Mouse (Mus musculus) midbrain, embryonic 13.5 days (tissue): ENCODE data around the gene Gjb4. TPM values are rescaled to one million over a fixed set of nuclear protein-coding genes. Genes with fewer than 3 reads are reported as not detected.

ENCODE experiments used
- ATAC-seq: fragments of 200-750 bp; cut with Nextera tagmentation; 2 replicates; pipeline ENCODE4 v1.8.0; 2017; ENCODE audit warnings: mild to moderate bottlenecking, moderate TSS enrichment, moderate library complexity
- H3K27ac ChIP-seq: fragments of 300-500 bp; sonication (generic); 2 replicates; pipeline ENCODE4 v1.5.1; 2015; ENCODE audit warnings: inconsistent platforms, mild to moderate bottlenecking, moderate library complexity
- H3K27me3 ChIP-seq: fragments of 300-500 bp; sonication (generic); 2 replicates; pipeline ENCODE4 v1.6.1; 2015; ENCODE audit warnings: mild to moderate bottlenecking, inconsistent platforms
- H3K36me3 ChIP-seq: fragments of 300-500 bp; sonication (generic); 2 replicates; pipeline ENCODE4 v1.6.1; 2015; ENCODE audit warnings: mild to moderate bottlenecking, inconsistent platforms
- H3K4me1 ChIP-seq: fragments of 300-500 bp; sonication (generic); replicated peaks from 2 replicates; pipeline ENCODE4 v1.6.1; 2015; ENCODE audit warnings: inconsistent platforms
- H3K4me2 ChIP-seq: fragments of 300-500 bp; sonication (generic); replicated peaks from 2 replicates; pipeline ENCODE4 v1.6.1; 2015; ENCODE audit warnings: moderate library complexity, mild to moderate bottlenecking, inconsistent platforms
- H3K4me3 ChIP-seq: fragments of 300-500 bp; sonication (generic); replicated peaks from 2 replicates; pipeline ENCODE4 v1.5.1; 2015; ENCODE audit warnings: mild to moderate bottlenecking, inconsistent platforms
- H3K9ac ChIP-seq: fragments of 300-500 bp; sonication (generic); replicated peaks from 2 replicates; pipeline ENCODE4 v1.6.1; 2015; ENCODE audit warnings: mild to moderate bottlenecking, inconsistent platforms
- H3K9me3 ChIP-seq: fragments of 300-500 bp; sonication (generic); 2 replicates; pipeline ENCODE4 v1.6.1; 2016; ENCODE audit warnings: mild to moderate bottlenecking, inconsistent platforms
- WGBS: fragments of 180-500 bp; shearing (Covaris S2); methylation state at CpG from one replicate; pipeline ENCODE4 v1.1.7; 2015; 5-methylcytosine and 5-hydroxymethylcytosine counted together
- polyA plus RNA-seq: library from polyadenylated mRNA; unstranded; fragments of >200 nt; fragmentation: Nextera tagmentation; extraction: Ambion mirVana; gene quantifications from 2 replicates; pipeline ENCODE4 v1.2.1, GENCODE M21; 2015

Gene Gjb4
- polyA plus RNA-seq, result 0.11 TPM in 1 of 2 replicates, not detected in the other

DNA sequence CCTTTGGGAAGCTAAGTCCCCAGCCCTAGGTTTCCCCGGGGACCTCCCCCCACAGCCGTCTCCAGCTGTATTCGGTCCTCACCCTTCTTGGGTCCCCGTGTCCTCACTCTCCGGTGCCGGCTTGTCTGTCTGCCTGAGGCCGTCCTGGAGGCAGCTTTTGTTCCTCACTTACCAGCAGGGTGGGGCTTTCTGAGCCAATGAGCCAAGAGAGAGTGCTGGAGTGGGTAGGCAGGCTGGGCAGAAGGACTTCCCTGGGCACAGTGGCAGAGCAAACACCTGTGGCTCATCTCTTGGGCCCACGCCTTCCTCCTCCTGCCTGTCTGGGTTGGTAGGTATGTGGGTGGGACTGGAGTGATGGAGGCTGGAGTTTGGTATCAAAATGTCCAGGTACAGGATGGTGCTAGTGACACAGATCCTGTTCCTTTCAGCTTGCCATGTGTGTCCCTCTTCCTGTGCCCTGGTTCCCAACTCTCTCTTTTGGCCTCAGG, at the start of gene Gjb4:
TSS of gene Gjb4 (minus strand) at position 131 of the 488 bp plus-strand sequence.
- H3K4me1 ChIP-seq, result peaks cover 20% of the 10 kb centered on the region
- H3K9me3 ChIP-seq, result no peaks in the 10 kb centered on the region
- H3K36me3 ChIP-seq, result no peaks in the 10 kb centered on the region
- 0 out of 2 replicates have a peak, but pooled peaks cover 4% of the 10 kb centered on the region for H3K27me3 ChIP-seq
- H3K4me3 ChIP-seq, result no peak within 1 kb of the TSS
- WGBS, result 39% methylated on average over 8 of the region's 8 CpGs
- H3K9ac ChIP-seq, result no peak within 1 kb of the TSS
- no peak for ATAC-seq
- H3K4me2 ChIP-seq, result no peak within 1 kb of the TSS
- H3K27ac ChIP-seq, result no peak within 1 kb of the TSS

DNA sequence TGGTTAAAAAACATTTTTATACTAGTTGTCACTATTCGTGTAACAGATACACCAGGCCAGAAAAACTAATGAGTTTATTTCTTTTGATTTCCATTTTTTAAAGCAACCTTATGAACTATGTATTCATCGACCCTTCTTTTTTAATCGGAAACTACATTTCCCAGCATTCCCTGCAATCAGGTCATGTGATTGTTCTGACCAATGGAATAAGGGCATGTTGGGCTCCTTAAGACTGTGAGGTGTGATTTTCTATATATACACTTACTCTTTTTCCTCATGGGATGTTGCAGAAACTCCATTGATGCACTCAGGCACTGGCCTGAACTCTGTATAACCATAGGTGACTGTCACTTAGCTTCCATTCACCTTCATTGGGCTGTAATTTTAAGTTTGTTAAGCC, 48.7 kb upstream of the Gjb4 start:
- WGBS, result 52% methylated on average over 3 of the region's 3 CpGs
- H3K36me3 ChIP-seq, result no peaks in the 10 kb centered on the region
- H3K27ac ChIP-seq, result no peak overlapping the region
- ATAC-seq, result no peak
- H3K27me3 ChIP-seq, result no peaks in the 10 kb centered on the region
- no peak overlapping the region for H3K4me2 ChIP-seq
- no peak overlapping the region for H3K4me3 ChIP-seq
- no peaks in the 10 kb centered on the region for H3K4me1 ChIP-seq
- H3K9me3 ChIP-seq, result no peaks in the 10 kb centered on the region
- H3K9ac ChIP-seq, result no peak overlapping the region

DNA sequence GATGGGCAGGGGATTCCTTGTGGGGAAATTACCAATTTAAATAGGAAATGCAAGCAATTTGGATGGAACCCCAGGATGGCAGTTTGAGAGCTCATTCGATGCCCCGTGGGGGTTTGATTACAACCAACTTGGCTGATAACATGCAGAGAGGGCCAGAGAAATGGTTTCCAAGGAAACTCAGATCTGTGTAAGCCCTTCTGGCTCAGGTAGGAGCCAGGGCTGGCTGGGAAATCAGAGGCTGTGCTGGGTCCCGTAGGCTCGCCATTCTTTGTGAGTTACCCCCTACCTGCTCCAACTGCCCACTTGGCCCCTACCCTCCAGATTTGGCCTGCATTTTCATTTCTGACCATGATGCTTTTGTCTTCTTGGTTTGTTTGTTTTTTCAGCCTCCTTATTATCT, 48.3 kb upstream of the Gjb4 start:
- 80% methylated on average over 4 of the region's 4 CpGs for whole genome bisulfite sequencing
- H3K9ac ChIP-seq, result no peak overlapping the region
- H3K27ac ChIP-seq, result no peak overlapping the region
- no peaks in the 10 kb centered on the region for H3K36me3 ChIP-seq
- H3K4me2 ChIP-seq, result no peak overlapping the region
- H3K4me3 ChIP-seq, result no peak overlapping the region
- no peaks in the 10 kb centered on the region for H3K27me3 ChIP-seq
- no peak for ATAC-seq
- H3K9me3 ChIP-seq, result no peaks in the 10 kb centered on the region
- H3K4me1 ChIP-seq, result no peaks in the 10 kb centered on the region

DNA sequence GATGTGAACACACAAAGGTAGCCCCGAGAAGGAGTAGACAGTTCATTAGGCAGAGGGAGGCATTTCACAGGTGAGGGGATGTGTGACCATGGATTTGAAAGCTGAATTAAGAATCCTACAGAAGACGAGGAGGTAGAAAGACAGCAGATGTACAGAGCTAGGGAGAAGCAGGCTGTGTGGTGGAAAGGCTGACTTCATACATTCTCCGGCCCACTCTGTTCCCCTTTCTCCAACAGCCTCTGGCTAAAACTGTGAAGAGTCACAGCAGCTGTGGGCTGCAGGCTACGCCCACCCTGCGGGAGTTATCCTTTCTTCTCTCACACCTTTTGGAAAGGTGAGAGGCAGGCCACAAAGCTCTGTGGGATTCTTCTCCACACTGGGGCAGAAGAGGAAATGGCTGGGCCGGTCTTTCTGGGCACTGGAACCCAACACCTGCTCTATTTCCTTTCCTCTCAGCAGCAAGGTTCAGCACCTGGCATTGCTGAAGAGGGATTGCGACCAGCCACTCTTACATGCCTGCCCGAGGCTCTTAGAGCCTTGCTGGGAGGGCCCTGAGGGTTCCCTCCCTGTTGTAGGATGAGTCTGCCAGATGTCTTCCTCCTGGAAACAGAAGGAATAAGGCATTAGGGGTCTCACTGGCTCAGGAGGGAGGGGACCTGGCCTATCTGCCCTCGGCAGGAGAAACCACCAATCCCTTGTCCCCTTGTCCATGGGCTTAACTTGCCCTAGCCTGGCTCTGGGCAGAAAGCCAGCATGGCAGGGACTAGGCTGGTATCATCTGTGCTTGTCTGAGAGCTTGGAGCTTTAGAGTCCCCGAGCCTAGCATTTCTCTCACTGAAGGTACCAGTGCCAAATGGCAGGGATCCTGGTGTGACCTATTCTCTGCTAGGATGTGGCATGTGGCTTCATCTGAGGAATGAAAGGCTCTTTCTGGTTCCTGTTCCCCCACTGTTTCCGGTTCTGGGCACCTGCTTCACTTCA, 46.6 kb upstream of the Gjb4 start:
- Histone ChIP-seq H3K4me3 (no peak overlapping the region), H3K4me1 (no peaks in the 10 kb centered on the region), H3K4me2 (no peak overlapping the region), H3K9me3 (no peaks in the 10 kb centered on the region), H3K36me3 (no peaks in the 10 kb centered on the region), H3K27me3 (no peaks in the 10 kb centered on the region), H3K9ac (no peak overlapping the region), H3K27ac (no peak overlapping the region)
- no peak for ATAC-seq
- WGBS, result 80% methylated on average over 11 of the region's 11 CpGs

DNA sequence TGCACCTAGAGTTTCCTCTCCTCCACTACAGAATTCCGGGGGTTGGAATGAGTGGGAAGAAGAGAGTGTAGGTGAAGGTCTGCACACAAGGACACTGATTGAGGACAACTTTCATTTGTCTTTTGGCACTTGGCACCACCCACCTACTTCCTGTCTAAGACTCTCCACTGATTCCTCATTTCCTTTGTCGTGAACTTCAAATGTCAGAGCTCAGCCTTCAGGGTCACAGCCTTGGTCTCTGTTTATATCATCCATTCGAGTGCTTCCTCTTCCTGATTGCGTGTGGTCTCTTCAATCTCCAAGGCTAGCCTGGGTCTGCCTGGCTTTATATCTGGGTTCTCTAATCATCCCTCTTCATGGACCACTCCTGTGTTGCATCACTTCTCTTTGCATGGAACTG, 41.7 kb upstream of the Gjb4 start:
- Histone ChIP-seq H3K4me1 (no peaks in the 10 kb centered on the region), H3K9ac (no peak overlapping the region), H3K36me3 (no peaks in the 10 kb centered on the region), H3K4me2 (no peak overlapping the region), H3K4me3 (no peak overlapping the region), H3K27me3 (no peaks in the 10 kb centered on the region), H3K27ac (no peak overlapping the region), H3K9me3 (no peaks in the 10 kb centered on the region)
- WGBS, result 82% methylated on average over 4 of the region's 4 CpGs
- ATAC-seq, result no peak

DNA sequence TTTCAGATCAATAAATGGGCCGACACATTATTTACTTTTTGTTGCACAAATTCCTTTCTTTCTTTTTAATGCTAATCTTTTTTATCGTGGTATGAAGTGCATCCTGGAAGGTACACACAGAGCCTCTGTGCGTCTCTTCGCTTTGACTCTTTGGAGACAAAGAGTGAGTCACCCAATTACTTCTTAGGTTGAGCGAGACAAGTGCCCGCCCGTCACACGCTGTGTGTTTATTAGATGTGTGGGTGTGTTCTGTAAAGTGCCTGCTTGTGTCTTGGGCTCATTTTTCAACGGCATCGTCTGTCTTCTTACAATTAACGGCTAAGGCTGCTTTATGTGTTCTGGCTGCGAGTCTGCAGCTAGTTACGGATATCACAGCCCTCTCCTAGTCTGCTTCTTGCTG, 35.8 kb upstream of the Gjb4 start:
- no peak overlapping the region for H3K9ac ChIP-seq
- no peaks in the 10 kb centered on the region for H3K27me3 ChIP-seq
- no peaks in the 10 kb centered on the region for H3K9me3 ChIP-seq
- H3K36me3 ChIP-seq, result no peaks in the 10 kb centered on the region
- H3K27ac ChIP-seq, result no peak overlapping the region
- 69% methylated on average over 13 of the region's 13 CpGs for WGBS
- H3K4me3 ChIP-seq, result no peak overlapping the region
- H3K4me1 ChIP-seq, result no peaks in the 10 kb centered on the region
- no peak for ATAC-seq
- H3K4me2 ChIP-seq, result no peak overlapping the region

DNA sequence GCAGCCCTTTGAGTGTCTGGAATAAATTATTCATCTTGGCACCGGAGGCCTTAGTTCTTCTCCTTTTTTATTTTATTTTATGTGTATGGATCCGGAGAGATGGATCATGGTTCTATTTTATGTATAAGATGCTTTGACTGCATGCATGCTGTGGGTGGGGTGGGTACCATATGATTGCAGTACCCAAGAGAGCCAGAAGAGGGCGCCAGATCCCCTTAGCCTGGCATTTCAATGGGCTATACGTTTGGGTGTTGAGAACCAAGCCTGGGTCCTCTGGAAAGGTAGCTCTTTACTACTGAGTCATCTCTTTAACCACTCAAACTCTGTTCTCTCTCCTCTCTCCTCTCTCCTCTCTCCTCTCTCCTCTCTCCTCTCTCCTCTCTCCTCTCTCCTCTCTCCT, 23.5 kb upstream of the Gjb4 start:
- WGBS, result 28% methylated on average over 4 of the region's 4 CpGs
- Histone ChIP-seq H3K4me2 (no peak overlapping the region), H3K9ac (no peak overlapping the region), H3K4me3 (no peak overlapping the region), H3K4me1 (peaks cover 6% of the 10 kb centered on the region; the same call in 1 of the 2 replicates), H3K36me3 (no peaks in the 10 kb centered on the region), H3K27ac (no peak overlapping the region), H3K27me3 (no peaks in the 10 kb centered on the region), H3K9me3 (no peaks in the 10 kb centered on the region)
- ATAC-seq, result no peak

DNA sequence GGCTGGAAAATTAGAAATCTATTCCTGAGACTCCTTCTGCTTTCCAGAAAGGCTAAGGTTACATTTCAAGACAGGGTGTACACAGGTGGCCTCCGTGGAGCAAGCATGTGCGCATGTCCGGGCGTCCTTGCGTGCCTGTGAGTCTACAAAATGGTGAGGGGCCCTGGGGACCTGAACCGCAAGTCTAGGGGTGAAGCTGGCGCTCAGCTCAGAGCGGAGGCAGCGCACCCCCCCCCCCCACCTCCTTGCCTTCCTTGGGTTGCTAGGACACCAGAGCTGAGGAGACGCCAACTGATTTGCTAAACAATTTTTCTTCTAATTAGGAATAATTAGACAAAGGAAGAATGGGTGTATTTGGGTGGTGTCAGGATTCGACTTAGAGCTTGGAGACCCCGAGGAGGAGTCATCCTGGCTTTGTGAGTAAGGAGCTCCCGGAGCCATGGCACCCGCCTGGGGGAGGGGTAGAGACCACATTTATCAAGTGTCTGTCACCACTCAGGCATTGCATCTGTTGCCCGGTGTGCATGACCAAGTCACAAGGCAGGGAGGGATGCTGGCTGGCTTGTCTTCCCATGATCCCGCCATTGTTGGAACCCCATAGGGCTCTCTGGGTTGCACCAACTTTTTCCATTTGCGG, 21.8 kb upstream of the Gjb4 start:
- Histone ChIP-seq H3K4me2 (no peak overlapping the region), H3K4me3 (no peak overlapping the region), H3K9me3 (no peaks in the 10 kb centered on the region), H3K4me1 (peaks cover 6% of the 10 kb centered on the region; the same call in 1 of the 2 replicates), H3K27ac (no peak overlapping the region), H3K36me3 (no peaks in the 10 kb centered on the region), H3K27me3 (no peaks in the 10 kb centered on the region), H3K9ac (no peak overlapping the region)
- WGBS, result 77% methylated on average over 17 of the region's 17 CpGs
- ATAC-seq, result no peak

DNA sequence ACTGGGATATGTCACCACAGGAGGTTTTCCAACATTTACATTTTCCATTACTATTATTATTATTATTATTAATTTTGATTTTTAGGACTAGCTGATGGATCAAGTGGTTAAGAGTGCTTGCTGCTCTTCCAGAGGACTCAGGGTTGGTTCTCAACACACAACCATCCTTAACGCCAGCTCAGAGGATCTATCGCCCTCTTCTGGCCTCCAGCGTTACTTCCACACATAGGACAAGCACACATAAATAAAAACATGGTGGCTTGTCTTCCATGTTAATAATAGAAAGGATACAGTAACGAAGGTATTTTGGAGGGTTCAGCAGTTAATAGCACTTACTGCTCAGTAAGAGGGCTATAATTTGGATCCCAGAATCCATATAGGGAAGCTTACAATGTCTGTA, 20.8 kb upstream of the Gjb4 start:
- no peak for ATAC-seq
- H3K36me3 ChIP-seq, result no peaks in the 10 kb centered on the region

DNA sequence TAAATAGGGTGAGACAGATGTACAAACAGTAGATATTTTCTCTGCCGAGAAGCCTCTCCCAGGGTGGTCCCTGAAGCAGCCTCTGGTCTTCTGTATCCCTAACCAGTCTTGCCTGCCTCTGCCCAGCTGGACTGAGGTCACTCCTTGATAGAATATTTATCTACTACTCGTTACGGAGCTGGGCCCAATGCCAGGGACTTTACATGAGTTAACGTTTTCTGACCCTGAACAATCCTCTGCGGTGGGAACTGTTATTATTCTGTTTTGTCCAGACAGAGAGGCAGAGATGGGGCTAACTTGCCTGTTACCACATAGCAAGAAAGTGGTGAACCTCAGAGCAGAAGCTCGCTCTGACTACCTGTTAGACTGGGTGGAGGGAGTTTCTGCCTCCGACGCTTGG, 19.6 kb upstream of the Gjb4 start:
- Histone ChIP-seq H3K36me3 (no peaks in the 10 kb centered on the region), H3K27me3 (no peaks in the 10 kb centered on the region), H3K4me1 (peaks cover 11% of the 10 kb centered on the region), H3K27ac (no peak overlapping the region), H3K4me3 (no peak overlapping the region), H3K9me3 (no peaks in the 10 kb centered on the region), H3K9ac (no peak overlapping the region), H3K4me2 (no peak overlapping the region)
- 67% methylated on average over 8 of the region's 8 CpGs for WGBS
- ATAC-seq, result no peak

More for the DNA sequence above, 20.8 kb upstream of the Gjb4 start:
- Histone ChIP-seq H3K4me3 (no peak overlapping the region), H3K9ac (no peak overlapping the region), H3K27ac (no peak overlapping the region), H3K4me2 (no peak overlapping the region), H3K4me1 (peaks cover 6% of the 10 kb centered on the region; the same call in 1 of the 2 replicates), H3K9me3 (no peaks in the 10 kb centered on the region), H3K27me3 (no peaks in the 10 kb centered on the region)
- WGBS, result 83% methylated on average over 4 of the region's 4 CpGs

DNA sequence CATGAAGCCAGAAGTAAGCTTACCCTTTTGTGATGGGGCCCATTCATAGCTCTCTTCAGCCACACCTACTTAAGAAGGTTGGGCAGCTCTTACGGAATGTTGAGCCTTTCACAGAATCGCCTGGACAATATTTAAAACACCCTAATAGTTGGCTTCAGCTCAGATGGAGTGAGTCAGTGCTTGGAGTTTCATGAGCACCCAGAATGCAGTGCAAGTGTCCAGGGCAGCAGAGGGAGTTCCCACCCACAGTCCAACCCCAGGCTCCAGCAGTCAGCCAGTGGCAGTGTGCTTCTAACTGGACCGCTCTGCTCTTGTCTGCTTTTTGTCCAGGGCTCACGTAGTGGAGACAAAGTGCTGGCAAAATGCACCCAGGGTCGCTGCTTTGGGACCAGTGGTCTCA, 17.7 kb upstream of the Gjb4 start:
- no peak overlapping the region for H3K4me2 ChIP-seq
- 69% methylated on average over 5 of the region's 5 CpGs for WGBS
- H3K9ac ChIP-seq, result no peak overlapping the region
- H3K9me3 ChIP-seq, result no peaks in the 10 kb centered on the region
- H3K36me3 ChIP-seq, result no peaks in the 10 kb centered on the region
- no peak overlapping the region for H3K4me3 ChIP-seq
- H3K27me3 ChIP-seq, result no peaks in the 10 kb centered on the region
- ATAC-seq, result no peak
- peaks cover 15% of the 10 kb centered on the region for H3K4me1 ChIP-seq
- no peak overlapping the region for H3K27ac ChIP-seq

DNA sequence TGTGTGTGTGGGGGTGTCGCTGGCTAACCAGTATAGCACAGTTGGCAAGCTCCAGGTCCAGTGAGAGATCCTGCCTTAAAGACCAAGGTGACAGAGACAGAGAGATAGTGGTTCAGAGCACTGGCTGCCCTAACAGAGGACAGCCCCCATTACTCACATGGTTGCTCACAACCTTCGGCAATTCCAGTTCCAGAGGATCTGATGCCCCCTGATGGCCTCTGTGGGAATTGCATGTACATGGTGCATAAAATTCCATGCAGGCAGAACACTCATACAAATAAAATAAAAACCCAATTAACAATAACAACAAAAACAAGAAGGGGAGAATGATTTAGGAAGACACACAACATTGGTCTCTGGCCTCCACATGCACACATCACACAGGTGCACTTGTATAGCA, 16.6 kb upstream of the Gjb4 start:
- Histone ChIP-seq H3K27me3 (no peaks in the 10 kb centered on the region), H3K4me2 (no peak overlapping the region), H3K9me3 (no peaks in the 10 kb centered on the region), H3K36me3 (no peaks in the 10 kb centered on the region), H3K4me3 (no peak overlapping the region), H3K27ac (no peak overlapping the region), H3K4me1 (peaks cover 19% of the 10 kb centered on the region), H3K9ac (no peak overlapping the region)
- WGBS, result 41% methylated on average over 2 of the region's 2 CpGs
- ATAC-seq, result no peak
